Mouse (Mus musculus) stomach, embryonic 15.5 days (tissue): ENCODE results near the gene 4930435E12Rik. TPM values are rescaled to one million over a fixed set of nuclear protein-coding genes. Genes with fewer than 3 reads are reported as not detected.

Experiments
- ATAC-seq: fragments of 200-750 bp; cut with Nextera tagmentation; 2 replicates; pipeline ENCODE4 v1.8.0; 2017; ENCODE audit warnings: low read depth, moderate number of reproducible peaks, moderate TSS enrichment; ENCODE audit not compliant: insufficient read depth, low FRiP score
- H3K27ac ChIP-seq: fragments of 300-500 bp; sonication (generic); 2 replicates; pipeline ENCODE4 v1.5.1; 2015; ENCODE audit warnings: mild to moderate bottlenecking, inconsistent platforms
- H3K27me3 ChIP-seq: fragments of 300-500 bp; sonication (generic); replicated peaks from 2 replicates; pipeline ENCODE4 v1.6.1; 2015; ENCODE audit warnings: inconsistent platforms
- H3K36me3 ChIP-seq: fragments of 300-500 bp; sonication (generic); 2 replicates; pipeline ENCODE4 v1.6.1; 2015; ENCODE audit warnings: inconsistent platforms
- H3K4me1 ChIP-seq: fragments of 300-500 bp; sonication (generic); 2 replicates; pipeline ENCODE4 v1.6.1; 2015; ENCODE audit warnings: inconsistent platforms
- H3K4me2 ChIP-seq: fragments of 300-500 bp; sonication (generic); 2 replicates; pipeline ENCODE4 v1.6.1; 2015; ENCODE audit warnings: mild to moderate bottlenecking, inconsistent platforms
- H3K4me3 ChIP-seq: fragments of 300-500 bp; sonication (generic); replicated peaks from 2 replicates; pipeline ENCODE4 v1.5.1; 2015; ENCODE audit warnings: inconsistent platforms
- H3K9ac ChIP-seq: fragments of 300-500 bp; sonication (generic); 2 replicates; pipeline ENCODE4 v1.6.1; 2015; ENCODE audit warnings: inconsistent platforms
- H3K9me3 ChIP-seq: fragments of 300-500 bp; sonication (generic); 2 replicates; pipeline ENCODE4 v1.6.1; 2016; ENCODE audit warnings: inconsistent platforms
- WGBS: fragments of 180-500 bp; shearing (Covaris S2); methylation state at CpG from one replicate; pipeline ENCODE4 v1.1.7; 2015; 5-methylcytosine and 5-hydroxymethylcytosine counted together
- polyA plus RNA-seq: library from polyadenylated mRNA; unstranded; fragments of >200 nt; fragmentation: Nextera tagmentation; extraction: Ambion mirVana; gene quantifications from 2 replicates; pipeline ENCODE4 v1.2.1, GENCODE M21; 2015

Gene 4930435E12Rik
- polyA plus RNA-seq, 1 experiment from 2014 or later: not detected

DNA sequence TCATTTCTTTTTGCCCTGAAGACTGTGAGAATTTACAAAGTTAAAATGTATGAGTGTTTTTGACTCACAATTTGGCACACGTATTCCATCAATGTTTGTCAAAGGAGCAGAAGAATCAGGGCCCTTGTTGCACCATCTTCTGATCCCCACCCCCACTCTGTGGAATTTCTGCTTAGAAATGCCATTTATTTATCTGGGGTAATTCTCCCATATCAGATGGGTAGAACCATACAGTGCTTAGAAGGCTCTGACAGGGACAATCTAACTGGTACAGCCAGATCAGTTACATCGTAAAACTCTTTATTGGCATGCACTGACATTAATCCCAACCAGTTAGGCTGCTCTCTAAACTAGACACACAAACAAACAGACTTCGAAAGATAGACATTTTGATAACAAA, 38.6 kb downstream of the 4930435E12Rik start:
- H3K27me3 ChIP-seq: no peaks in the 10 kb centered on the region
- H3K4me2 ChIP-seq: no peak overlapping the region
- H3K4me3 ChIP-seq: no peak overlapping the region
- H3K36me3 ChIP-seq: no peaks in the 10 kb centered on the region
- ATAC-seq: no peak
- H3K9me3 ChIP-seq: no peaks in the 10 kb centered on the region
- H3K4me1 ChIP-seq: no peaks in the 10 kb centered on the region
- H3K27ac ChIP-seq: no peak overlapping the region
- no peak overlapping the region for H3K9ac ChIP-seq
- WGBS: 68% methylated on average over 3 of the region's 3 CpGs

DNA sequence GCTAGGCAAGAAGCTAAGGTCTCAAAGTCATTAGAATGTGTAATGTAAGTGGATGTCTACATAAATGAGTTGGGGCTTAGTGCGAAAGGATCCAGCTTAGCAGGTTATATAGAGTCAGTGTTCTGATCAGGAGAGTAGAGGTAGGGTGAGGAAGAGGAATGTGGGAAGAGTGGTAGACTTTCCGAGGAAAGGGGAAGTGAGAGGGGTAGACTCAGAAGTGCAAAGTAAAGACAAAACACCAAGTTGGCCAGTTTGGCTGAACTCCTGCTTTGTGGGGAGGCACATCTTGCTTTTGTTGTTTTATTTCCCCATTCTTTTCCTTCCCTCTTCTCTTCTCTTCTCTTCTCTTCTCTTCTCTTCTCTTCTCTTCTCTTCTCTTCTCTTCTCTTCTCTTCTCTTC, 39.5 kb downstream of the 4930435E12Rik start:
- Histone ChIP-seq H3K9me3 (no peaks in the 10 kb centered on the region), H3K4me3 (no peak overlapping the region), H3K27ac (no peak overlapping the region), H3K4me2 (no peak overlapping the region), H3K4me1 (no peaks in the 10 kb centered on the region), H3K27me3 (no peaks in the 10 kb centered on the region), H3K36me3 (no peaks in the 10 kb centered on the region), H3K9ac (no peak overlapping the region)
- no peak for ATAC-seq
- WGBS: 86% methylated on average over 2 of the region's 2 CpGs

DNA sequence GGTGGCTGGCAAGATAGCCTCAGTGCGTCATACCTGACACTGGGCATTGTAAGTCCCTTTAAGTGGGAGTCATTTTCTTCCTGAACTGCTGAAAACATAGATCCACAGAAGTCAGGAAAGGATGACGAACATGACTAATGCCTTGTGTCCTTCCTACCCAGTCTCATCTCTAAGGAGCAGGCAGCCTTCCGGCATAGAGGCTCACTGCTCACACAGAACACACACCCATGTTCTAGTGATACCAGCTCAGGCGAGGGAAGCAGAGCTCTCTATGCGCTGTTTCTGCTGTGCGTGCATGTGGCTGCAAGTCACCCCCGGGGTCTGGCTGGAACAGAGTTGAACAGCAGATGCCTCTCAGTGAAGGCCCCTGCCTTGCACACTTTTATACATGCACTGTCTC, 43.2 kb downstream of the 4930435E12Rik start:
- Histone ChIP-seq H3K4me1 (no peaks in the 10 kb centered on the region), H3K4me2 (no peak overlapping the region), H3K9ac (no peak overlapping the region), H3K27me3 (no peaks in the 10 kb centered on the region), H3K27ac (no peak overlapping the region), H3K9me3 (no peaks in the 10 kb centered on the region), H3K36me3 (no peaks in the 10 kb centered on the region), H3K4me3 (no peak overlapping the region)
- no peak for ATAC-seq
- WGBS: 79% methylated on average over 7 of the region's 7 CpGs

DNA sequence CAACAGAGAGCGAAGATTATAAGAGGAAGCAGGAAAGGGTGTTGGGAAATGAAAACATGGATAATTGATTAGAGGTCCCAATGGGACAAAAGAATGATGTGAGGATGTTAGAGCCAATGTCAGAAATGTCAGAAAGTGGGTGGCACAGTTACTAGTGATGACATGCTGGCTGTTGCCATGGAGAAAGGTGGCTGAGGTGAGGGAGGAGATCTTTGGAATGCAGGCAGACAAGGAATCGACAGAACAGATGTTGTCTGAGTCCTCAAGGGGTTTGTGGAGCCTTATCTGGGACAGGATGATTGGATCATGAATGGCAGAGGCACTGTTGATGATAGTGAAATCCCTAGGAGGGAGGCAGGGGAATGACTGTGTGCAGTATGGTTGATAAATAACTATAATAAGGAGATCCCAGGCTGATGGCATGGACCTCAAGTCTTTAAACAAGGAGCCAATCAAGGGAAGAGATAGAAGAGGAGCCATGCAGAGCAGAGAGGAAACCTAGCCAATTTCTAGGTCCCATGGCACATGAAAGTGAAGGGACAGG, 46.0 kb downstream of the 4930435E12Rik start:
- no peak for ATAC-seq
- Histone ChIP-seq H3K9me3 (no peaks in the 10 kb centered on the region), H3K27ac (no peak overlapping the region), H3K4me2 (no peak overlapping the region), H3K27me3 (no peaks in the 10 kb centered on the region), H3K9ac (no peak overlapping the region), H3K36me3 (no peaks in the 10 kb centered on the region), H3K4me1 (no peaks in the 10 kb centered on the region), H3K4me3 (no peak overlapping the region)
- 45% methylated on average over 2 of the region's 2 CpGs for WGBS

DNA sequence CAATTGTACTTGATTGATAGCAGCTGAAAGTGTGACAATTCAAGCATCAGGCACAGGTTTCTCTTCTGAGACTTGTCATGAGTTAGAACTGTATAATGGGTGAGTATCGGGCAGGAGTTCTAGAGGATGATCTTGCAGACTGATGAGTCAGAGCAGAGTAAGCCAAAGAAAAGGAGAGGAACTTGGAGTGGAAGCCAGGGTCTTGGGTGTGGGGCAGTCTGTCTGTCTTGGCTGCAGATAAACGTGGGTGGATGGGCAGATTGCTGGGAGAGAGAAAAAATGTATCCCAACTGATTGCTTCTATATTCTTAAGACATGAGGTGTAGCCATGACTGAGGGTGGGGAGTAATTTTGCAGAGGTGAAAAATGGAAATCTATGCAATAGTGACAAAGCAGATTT, 46.6 kb downstream of the 4930435E12Rik start:
- no peak overlapping the region for H3K4me2 ChIP-seq
- no peaks in the 10 kb centered on the region for H3K36me3 ChIP-seq
- no peak overlapping the region for H3K9ac ChIP-seq
- no peaks in the 10 kb centered on the region for H3K9me3 ChIP-seq
- no peaks in the 10 kb centered on the region for H3K27me3 ChIP-seq
- H3K4me3 ChIP-seq: no peak overlapping the region
- 65% methylated on average over 2 of the region's 2 CpGs for WGBS
- H3K4me1 ChIP-seq: no peaks in the 10 kb centered on the region
- ATAC-seq: no peak
- H3K27ac ChIP-seq: no peak overlapping the region

DNA sequence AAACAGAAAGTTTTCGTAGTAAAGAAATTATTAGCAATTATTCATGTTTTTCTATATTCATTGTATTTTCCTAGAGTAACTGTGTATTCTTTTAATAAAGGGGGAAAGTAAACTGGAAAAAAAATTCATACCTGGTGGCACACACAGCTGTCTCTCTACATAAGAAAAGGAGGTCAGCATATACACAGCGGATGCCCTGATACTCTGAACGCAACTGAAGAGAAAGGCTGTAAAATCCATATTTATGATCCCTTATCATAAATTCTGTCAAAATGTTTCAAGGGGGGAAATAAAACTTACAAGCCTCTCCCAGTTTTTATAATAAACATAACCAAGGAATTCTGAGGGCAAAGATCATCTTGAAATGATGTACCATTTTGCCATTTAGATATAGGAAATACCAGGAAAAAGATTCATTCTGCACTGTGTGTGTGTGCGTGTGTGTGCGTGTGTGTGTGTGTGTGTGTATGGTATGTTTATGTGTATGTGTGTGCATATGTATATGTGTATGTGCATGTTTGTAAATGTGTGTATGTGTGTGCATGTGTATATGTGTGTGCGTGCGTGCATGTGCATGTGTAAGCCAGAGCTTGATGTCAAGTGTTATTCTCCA, 47.5 kb downstream of the 4930435E12Rik start:
- Histone ChIP-seq H3K27me3 (no peaks in the 10 kb centered on the region), H3K4me1 (no peaks in the 10 kb centered on the region), H3K27ac (no peak overlapping the region), H3K9ac (no peak overlapping the region), H3K4me3 (no peak overlapping the region), H3K36me3 (no peaks in the 10 kb centered on the region), H3K4me2 (no peak overlapping the region), H3K9me3 (no peaks in the 10 kb centered on the region)
- ATAC-seq: no peak
- WGBS: 91% methylated on average over 7 of the region's 7 CpGs

DNA sequence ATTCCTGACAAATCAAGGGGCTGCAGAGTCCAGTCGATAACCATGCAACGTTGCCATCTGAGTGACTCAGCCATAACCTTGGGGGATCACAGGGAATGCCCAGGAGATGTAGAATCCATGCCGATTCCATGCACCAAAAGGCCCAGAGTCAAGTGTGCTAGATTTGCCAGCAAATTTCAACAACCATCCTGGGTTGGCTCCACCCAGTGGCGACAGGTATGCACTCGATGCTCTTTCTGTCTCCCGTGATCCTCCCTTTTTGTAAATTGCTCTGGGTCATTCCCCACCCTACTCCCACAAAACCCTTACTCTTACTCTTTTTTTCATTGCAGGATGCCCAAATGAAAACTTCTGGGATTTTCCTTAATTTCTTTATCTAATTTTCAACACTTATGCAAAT, 52.2 kb downstream of the 4930435E12Rik start:
- no peaks in the 10 kb centered on the region for H3K27me3 ChIP-seq
- H3K4me1 ChIP-seq: no peaks in the 10 kb centered on the region
- no peak overlapping the region for H3K4me2 ChIP-seq
- no peak overlapping the region for H3K27ac ChIP-seq
- no peak overlapping the region for H3K9ac ChIP-seq
- H3K9me3 ChIP-seq: no peaks in the 10 kb centered on the region
- 55% methylated on average over 6 of the region's 6 CpGs for WGBS
- no peak overlapping the region for H3K4me3 ChIP-seq
- ATAC-seq: no peak
- H3K36me3 ChIP-seq: no peaks in the 10 kb centered on the region

DNA sequence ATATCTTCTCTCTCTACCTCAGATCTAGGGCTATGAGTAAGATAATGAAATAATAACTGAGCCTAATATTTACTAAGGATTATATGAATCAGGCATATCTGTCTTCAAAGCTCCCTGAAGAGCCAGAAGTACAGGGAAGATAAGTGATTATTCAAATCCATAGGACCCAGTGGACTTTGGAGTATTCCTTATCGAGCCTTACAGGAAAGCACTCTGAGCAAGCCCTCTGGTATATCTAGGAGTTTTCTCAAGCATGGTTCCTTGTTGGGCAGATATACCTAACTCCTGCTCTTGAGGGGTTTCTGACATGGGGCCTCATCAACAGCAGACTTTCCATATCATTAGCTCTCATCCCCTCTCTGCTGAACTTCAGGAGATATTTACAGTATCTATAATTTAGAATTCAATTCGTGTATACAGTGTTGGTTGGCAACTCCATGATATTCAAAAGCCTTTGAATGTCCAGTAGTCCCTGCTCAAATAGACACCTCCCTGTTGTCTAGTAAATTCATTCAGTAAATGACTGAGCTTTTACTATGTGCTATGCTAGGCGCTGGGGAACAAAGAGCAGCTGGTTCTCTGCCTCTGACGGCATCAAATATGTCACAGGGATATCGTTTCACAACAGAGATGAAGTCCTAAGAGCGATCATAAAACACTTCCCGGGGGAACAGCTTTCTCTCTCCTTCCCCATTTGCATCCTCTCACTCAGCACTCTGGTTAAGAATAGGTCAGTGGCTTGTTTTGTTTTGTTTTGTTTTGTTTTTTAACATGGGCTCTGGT, 53.4 kb downstream of the 4930435E12Rik start:
- Histone ChIP-seq H3K9ac (no peak overlapping the region), H3K9me3 (no peaks in the 10 kb centered on the region), H3K4me1 (no peaks in the 10 kb centered on the region), H3K4me3 (no peak overlapping the region), H3K4me2 (no peak overlapping the region), H3K27ac (no peak overlapping the region), H3K27me3 (no peaks in the 10 kb centered on the region), H3K36me3 (no peaks in the 10 kb centered on the region)
- WGBS: 57% methylated on average over 7 of the region's 7 CpGs
- no peak for ATAC-seq

DNA sequence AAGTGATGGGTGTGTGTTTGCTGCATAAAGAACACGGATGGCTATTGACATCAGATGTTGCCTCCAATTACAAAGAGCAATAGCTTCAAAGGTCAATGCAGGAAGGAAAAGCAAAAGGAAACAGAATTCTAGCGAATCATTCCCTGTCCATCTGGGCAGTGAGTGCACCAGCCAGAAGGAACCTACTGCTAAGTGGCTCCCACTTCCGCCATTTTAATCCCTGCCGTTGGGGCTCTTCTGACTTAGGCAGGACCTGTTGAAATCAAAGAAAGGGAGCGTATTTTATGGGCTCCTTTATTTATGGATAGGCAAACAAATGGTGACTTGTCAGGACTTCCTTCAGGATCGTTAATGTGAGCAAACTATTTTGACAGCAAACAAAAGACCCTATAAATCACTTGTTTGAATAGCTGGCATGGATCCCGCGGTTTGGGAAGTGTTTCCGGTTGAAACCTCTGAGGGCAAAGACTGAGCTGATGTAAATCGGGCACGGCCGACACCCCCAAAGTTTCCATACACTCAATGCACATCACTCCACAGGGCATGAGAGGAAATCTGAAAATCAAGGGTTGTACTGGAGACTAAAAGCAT, 55.5 kb downstream of the 4930435E12Rik start:
- H3K9me3 ChIP-seq: no peaks in the 10 kb centered on the region
- no peak for ATAC-seq
- H3K36me3 ChIP-seq: no peaks in the 10 kb centered on the region; the same call in 1 of the 2 replicates
- 29% methylated on average over 12 of the region's 12 CpGs for WGBS
- H3K4me1 ChIP-seq: no peaks in the 10 kb centered on the region
- H3K27me3 ChIP-seq: no peaks in the 10 kb centered on the region
- no peak overlapping the region for H3K9ac ChIP-seq
- no peak overlapping the region for H3K4me3 ChIP-seq
- peak overlapping the region; percentile 17; the same call in 1 of the 2 replicates for H3K4me2 ChIP-seq
- 0 out of 2 replicates have a peak overlapping the region, but pooled peaks have one; percentile 42 for H3K27ac ChIP-seq

DNA sequence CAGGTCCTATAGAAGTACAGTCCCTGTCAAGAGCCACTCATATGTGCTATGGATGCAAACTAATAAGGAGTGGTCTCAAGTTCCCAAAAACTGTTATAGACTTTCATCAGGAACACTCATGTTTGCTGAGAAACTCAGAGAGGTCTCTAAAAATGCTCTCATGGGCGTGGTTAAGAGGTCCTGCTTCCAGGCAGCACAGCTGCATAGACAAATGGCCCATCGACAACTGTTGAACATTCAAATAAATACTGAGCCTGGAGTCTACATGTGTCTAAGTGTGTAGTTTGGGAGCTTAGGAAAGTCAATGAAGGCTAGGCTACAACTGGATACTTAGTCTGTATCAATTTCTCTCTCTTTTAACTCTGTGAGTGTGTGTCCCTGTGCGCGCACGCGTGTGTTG, 57.4 kb downstream of the 4930435E12Rik start:
- H3K4me2 ChIP-seq: no peak overlapping the region
- no peak overlapping the region for H3K9ac ChIP-seq
- WGBS: 87% methylated on average over 6 of the region's 6 CpGs
- no peak overlapping the region for H3K27ac ChIP-seq
- H3K9me3 ChIP-seq: no peaks in the 10 kb centered on the region
- no peaks in the 10 kb centered on the region for H3K27me3 ChIP-seq
- no peaks in the 10 kb centered on the region; the same call in 1 of the 2 replicates for H3K36me3 ChIP-seq
- H3K4me3 ChIP-seq: no peak overlapping the region
- no peaks in the 10 kb centered on the region for H3K4me1 ChIP-seq
- ATAC-seq: no peak

DNA sequence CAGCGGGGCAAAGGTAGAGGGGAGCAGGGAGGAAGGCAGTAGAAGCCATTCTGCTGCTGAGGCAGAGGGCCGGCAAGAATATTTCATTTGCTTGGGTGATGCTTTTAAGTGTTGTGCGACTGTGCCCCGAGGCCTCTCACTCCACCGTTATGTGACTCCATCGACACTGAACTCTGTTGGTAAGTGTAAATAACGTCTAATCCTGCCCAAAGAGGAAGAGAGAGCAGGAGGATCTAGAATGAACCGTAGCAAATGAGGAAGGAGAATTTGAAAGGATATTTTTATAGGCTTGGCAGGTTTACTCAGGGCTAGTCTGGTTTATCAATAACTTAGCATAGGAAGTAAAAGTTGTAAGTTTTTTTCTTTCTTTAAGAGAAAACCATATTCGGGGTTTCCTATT, 59.0 kb downstream of the 4930435E12Rik start:
- no peak overlapping the region for H3K4me2 ChIP-seq
- no peak overlapping the region for H3K4me3 ChIP-seq
- H3K36me3 ChIP-seq: no peaks in the 10 kb centered on the region; the same call in 1 of the 2 replicates
- 68% methylated on average over 9 of the region's 9 CpGs for WGBS
- H3K9me3 ChIP-seq: no peaks in the 10 kb centered on the region
- no peak overlapping the region for H3K9ac ChIP-seq
- H3K27me3 ChIP-seq: no peaks in the 10 kb centered on the region
- no peak overlapping the region for H3K27ac ChIP-seq
- no peak for ATAC-seq
- no peaks in the 10 kb centered on the region for H3K4me1 ChIP-seq

DNA sequence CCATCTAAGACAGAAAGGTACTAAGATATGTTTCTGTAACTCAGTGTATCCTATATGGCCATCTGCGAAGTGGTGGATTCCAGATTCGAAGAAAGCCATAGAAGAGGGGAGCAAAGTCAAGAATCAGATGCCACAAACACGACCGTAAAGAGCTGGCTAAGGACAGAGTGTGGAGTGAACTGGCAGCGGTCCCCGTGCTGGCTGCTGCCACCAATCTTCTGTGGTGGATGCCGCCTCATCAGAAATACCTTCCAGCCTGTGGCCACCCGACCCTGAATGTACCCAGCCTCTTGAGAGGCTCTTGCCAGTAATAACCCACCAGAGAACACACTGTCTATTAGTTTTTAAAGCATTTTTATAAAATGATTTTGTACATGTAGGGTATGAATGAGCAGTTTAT, 60.2 kb downstream of the 4930435E12Rik start:
- Histone ChIP-seq H3K9me3 (no peaks in the 10 kb centered on the region), H3K4me3 (no peak overlapping the region), H3K9ac (no peak overlapping the region), H3K27ac (no peak overlapping the region), H3K4me1 (no peaks in the 10 kb centered on the region), H3K27me3 (no peaks in the 10 kb centered on the region), H3K36me3 (no peaks in the 10 kb centered on the region; the same call in 1 of the 2 replicates), H3K4me2 (no peak overlapping the region)
- ATAC-seq: no peak
- 92% methylated on average over 8 of the region's 8 CpGs for whole genome bisulfite sequencing
